Mouse (Mus musculus) brain, embryonic 14.5 days (tissue): Measurements from ENCODE around the gene Hsd11b1.
"Not testable (repeated sequence)": the region's sequence is repeated elsewhere in the genome, so short reads cannot be mapped to it uniquely, and the experiment has no call there.

Experiments used
- CTCF ChIP-seq: fragments of 200-500 bp; IDR thresholded peaks from 2 replicates; pipeline ENCODE4 v1.5.1; 2012; ENCODE audit warnings: inconsistent platforms, mild to moderate bottlenecking, moderate library complexity, borderline replicate concordance; ENCODE audit not compliant: insufficient read depth, insufficient read length; ENCODE audit errors: extremely low read depth
- POLR2A ChIP-seq: fragments of 200-500 bp; IDR thresholded peaks from 2 replicates; pipeline ENCODE4 v1.6.1; 2012; ENCODE audit warnings: mild to moderate bottlenecking, inconsistent platforms, borderline replicate concordance; ENCODE audit not compliant: poor library complexity, insufficient read depth, insufficient read length, severe bottlenecking; ENCODE audit errors: extremely low read depth

DNA sequence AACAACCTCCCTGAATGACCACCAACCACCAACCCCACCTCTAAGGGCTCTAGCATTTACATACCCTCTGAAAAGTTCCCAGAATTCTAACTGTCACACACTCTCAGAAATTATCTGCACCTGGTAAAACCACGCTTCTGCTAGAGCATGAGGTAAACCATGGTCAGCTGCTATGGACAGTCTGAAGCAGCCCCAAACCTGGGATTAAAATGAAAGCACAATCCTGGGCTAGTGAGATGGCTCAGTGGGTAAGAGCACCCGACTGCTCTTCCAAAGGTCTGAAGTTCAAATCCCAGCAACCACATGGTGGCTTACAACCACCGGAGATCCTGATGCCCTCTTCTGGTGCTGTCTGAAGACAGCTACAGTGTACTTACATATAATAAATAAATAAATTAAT lies 10.0 kb downstream of the Hsd11b1 start:
- not testable (repeated sequence) for TF ChIP-seq CTCF, POLR2A
